ENCODE assay signal across 8 mouse cellular contexts in the genomic region with DNA sequence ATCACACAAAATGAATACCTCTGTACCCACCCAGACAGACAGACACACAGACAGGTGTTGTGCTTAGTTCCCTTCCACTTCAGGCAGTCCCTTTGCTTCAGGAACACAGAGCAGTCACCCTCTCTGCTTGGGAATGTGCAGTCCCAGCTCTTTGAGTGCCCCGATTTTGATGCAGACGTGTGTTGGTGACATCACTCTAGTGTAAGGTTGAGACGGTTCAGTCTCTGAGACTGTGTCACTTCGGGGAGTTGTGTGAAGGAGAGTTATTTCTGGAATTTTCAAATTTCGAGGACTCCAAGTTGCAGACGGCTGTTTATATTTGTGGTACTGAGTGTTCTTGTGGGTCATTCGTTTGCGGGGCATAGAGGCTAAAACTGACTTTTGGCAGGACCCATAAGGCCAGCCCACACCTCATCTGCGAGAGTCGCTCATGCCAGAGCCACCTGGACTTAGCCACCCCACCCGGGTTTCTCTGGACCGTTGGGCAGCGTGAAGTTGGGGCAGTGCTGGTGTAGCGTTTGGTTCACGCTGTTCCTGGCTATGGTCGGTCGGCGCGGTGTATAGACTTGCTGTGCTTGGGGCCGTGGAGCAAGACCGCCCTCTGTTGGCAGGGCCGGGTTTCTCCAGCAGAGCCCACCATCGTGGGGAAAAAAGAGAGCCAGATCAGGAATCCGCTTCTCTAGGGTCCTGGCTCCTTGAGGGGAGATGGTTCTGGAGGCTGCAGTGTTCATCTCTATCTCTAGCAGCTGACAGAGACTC. TPM values are rescaled to one million over a fixed set of nuclear protein-coding genes. Genes with fewer than 3 reads are reported as not detected.
DNase-seq lines count a peak whose midpoint lies in the region; ATAC-seq lines count a peak whose summit lies in the region.

No protein-coding gene starts in this region.

- H3K4me3 ChIP-seq in hindbrain, embryonic 10.5 days = no peak overlapping the region; the same call in 1 of the 2 replicates

- peak; percentile 50 for DNase-seq in MEL-GATA-1-ER (ENCODE audit: extremely low read depth, low read depth)
- peak; percentile 46 for DNase-seq in cerebellum, adult 8-10 months
- DNase-seq in hindbrain, embryonic 10.5 days (ENCODE audit: low spot score) = peak; percentile 80
- peak; percentile 73 to 80 for DNase-seq in layer of hippocampus, postnatal 10 days (ENCODE audit: low spot score in 2 of 2)
- peak; percentile 88 for DNase-seq in lung, postnatal 10 days
- DNase-seq in retina, adult 2 months (ENCODE audit: low read depth, low spot score) = peak; percentile 40
- peak; percentile 83 for DNase-seq in thymus, postnatal 25 days

- ATAC-seq in frontal cortex, adult (ENCODE audit: low TSS enrichment) = peak; percentile 73; the same call in 1 of the 2 replicates

- H3K4me1 ChIP-seq in hindbrain, embryonic 10.5 days (replicated peaks) = peaks cover 6% of the 10 kb centered on the region; the same call in 1 of the 2 replicates

- no peaks in the 10 kb centered on the region for H3K36me3 ChIP-seq in hindbrain, embryonic 10.5 days

- WGBS in hindbrain, embryonic 10.5 days = 22% methylated on average over 24 of the region's 24 CpGs

- H3K27ac ChIP-seq in hindbrain, embryonic 10.5 days = no peak overlapping the region

- H3K9me3 ChIP-seq in hindbrain, embryonic 10.5 days = no peaks in the 10 kb centered on the region

- peaks cover 12% of the 10 kb centered on the region for H3K27me3 ChIP-seq in hindbrain, embryonic 10.5 days (ENCODE audit: insufficient read depth, poor library complexity, severe bottlenecking)

RNA-seq across cellular contexts. Expression of a gene that starts 30.6 kb away (rescaled TPM):
- polyA plus RNA-seq in hindbrain, embryonic 10.5 days (2016; fragmentation: Nextera tagmentation; extraction: Ambion mirVana) = 71.4 and 87.8 TPM in 2 replicates
- total RNA-seq in layer of hippocampus, postnatal 10 days (2021) = 10 to 100 TPM; 44.0 to 46.9 TPM

RNA-seq across cellular contexts. Expression of a gene that starts 35.0 kb away (rescaled TPM):
- polyA plus RNA-seq in hindbrain, embryonic 10.5 days (2016; fragmentation: Nextera tagmentation; extraction: Ambion mirVana) = 1.2 TPM in 2 replicates
- 10 to 100 TPM; 28.5 to 30.3 TPM for total RNA-seq in layer of hippocampus, postnatal 10 days (2021)

RNA-seq across cellular contexts. Expression of a gene that starts 48.4 kb away (rescaled TPM):
- polyA plus RNA-seq in hindbrain, embryonic 10.5 days (2016; fragmentation: Nextera tagmentation; extraction: Ambion mirVana) = 21.1 and 21.6 TPM in 2 replicates
- 10 to 100 TPM; 43.3 to 45.2 TPM for total RNA-seq in layer of hippocampus, postnatal 10 days (2021)

RNA-seq across cellular contexts. Expression of a gene that starts 54.9 kb away (rescaled TPM):
- polyA plus RNA-seq in hindbrain, embryonic 10.5 days (2016; fragmentation: Nextera tagmentation; extraction: Ambion mirVana) = 46.0 and 50.4 TPM in 2 replicates
- total RNA-seq in layer of hippocampus, postnatal 10 days (2021) = 10 to 100 TPM; 48.5 to 52.3 TPM
